Mouse (Mus musculus) embryonic facial prominence, embryonic 13.5 days (tissue): ENCODE data around the gene Hcfc2. TPM values are rescaled to one million over a fixed set of nuclear protein-coding genes. Genes with fewer than 3 reads are reported as not detected.

Experiments
- ATAC-seq: fragments of 200-750 bp; cut with Nextera tagmentation; 2 replicates; pipeline ENCODE4 v1.8.0; 2017; ENCODE audit warnings: low read depth; ENCODE audit not compliant: insufficient number of reproducible peaks, insufficient read depth, low FRiP score, low TSS enrichment
- H3K27ac ChIP-seq: fragments of 300-500 bp; sonication (generic); 2 replicates; pipeline ENCODE4 v1.5.1; 2015; ENCODE audit warnings: moderate library complexity, mild to moderate bottlenecking, inconsistent platforms
- H3K27me3 ChIP-seq: fragments of 300-500 bp; sonication (generic); 2 replicates; pipeline ENCODE4 v1.6.1; 2015; ENCODE audit warnings: mild to moderate bottlenecking, inconsistent platforms
- H3K36me3 ChIP-seq: fragments of 300-500 bp; sonication (generic); 2 replicates; pipeline ENCODE4 v1.6.1; 2015; ENCODE audit warnings: mild to moderate bottlenecking, inconsistent platforms
- H3K4me1 ChIP-seq: fragments of 300-500 bp; sonication (generic); 2 replicates; pipeline ENCODE4 v1.6.1; 2015; ENCODE audit warnings: inconsistent platforms
- H3K4me2 ChIP-seq: fragments of 300-500 bp; sonication (generic); 2 replicates; pipeline ENCODE4 v1.6.1; 2015; ENCODE audit warnings: moderate library complexity, mild to moderate bottlenecking, inconsistent platforms
- H3K4me3 ChIP-seq: fragments of 300-500 bp; sonication (generic); 2 replicates; pipeline ENCODE4 v1.5.1; 2015; ENCODE audit warnings: mild to moderate bottlenecking, inconsistent platforms
- H3K9ac ChIP-seq: fragments of 300-500 bp; sonication (generic); 2 replicates; pipeline ENCODE4 v1.6.1; 2015; ENCODE audit warnings: mild to moderate bottlenecking, inconsistent platforms
- H3K9me3 ChIP-seq: fragments of 300-500 bp; sonication (generic); 2 replicates; pipeline ENCODE4 v1.6.1; 2016; ENCODE audit warnings: inconsistent platforms
- WGBS: fragments of 180-500 bp; shearing (Covaris S2); methylation state at CpG from one replicate; pipeline ENCODE4 v1.1.7; 2015; ENCODE audit warnings: mixed read lengths; 5-methylcytosine and 5-hydroxymethylcytosine counted together
- polyA plus RNA-seq: library from polyadenylated mRNA; unstranded; fragments of >200 nt; fragmentation: Nextera tagmentation; extraction: Ambion mirVana; gene quantifications from 2 replicates; pipeline ENCODE4 v1.2.1, GENCODE M21; 2015

The Hcfc2 gene
- 44.5 and 45.5 TPM in 2 replicates for polyA plus RNA-seq

DNA sequence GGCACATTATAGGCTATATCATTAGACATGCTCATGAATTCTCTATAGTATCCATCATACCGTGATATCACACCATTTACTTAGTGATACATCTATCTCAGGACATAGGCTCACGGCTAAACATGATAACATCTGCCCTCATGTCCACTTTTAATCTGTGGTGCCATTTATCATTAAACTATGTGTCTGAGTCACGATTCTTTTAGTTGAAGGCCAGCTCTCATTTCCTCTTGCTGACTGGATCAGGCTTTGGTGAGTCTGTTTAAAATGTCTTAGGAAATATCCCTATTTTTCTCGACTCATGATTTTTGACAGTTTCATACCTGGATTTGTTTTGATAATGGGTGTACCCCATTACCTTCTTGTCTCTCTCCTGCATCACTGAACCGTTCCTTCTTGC lies at the start of gene Hcfc2:
Gene Hcfc2, plus strand, starts transcription at position 205 of the 400 bp plus-strand sequence.
- no peaks in the 10 kb centered on the region for H3K36me3 ChIP-seq
- no peaks in the 10 kb centered on the region for H3K27me3 ChIP-seq
- no peak for ATAC-seq
- H3K9me3 ChIP-seq, result no peaks in the 10 kb centered on the region
- peaks cover 22% of the 10 kb centered on the region for H3K4me1 ChIP-seq
- no peak within 1 kb of the TSS for H3K4me3 ChIP-seq
- H3K9ac ChIP-seq, result no peak within 1 kb of the TSS
- H3K27ac ChIP-seq, result no peak within 1 kb of the TSS
- no peak within 1 kb of the TSS for H3K4me2 ChIP-seq
- WGBS, result 78% methylated on average over 5 of the region's 5 CpGs

DNA sequence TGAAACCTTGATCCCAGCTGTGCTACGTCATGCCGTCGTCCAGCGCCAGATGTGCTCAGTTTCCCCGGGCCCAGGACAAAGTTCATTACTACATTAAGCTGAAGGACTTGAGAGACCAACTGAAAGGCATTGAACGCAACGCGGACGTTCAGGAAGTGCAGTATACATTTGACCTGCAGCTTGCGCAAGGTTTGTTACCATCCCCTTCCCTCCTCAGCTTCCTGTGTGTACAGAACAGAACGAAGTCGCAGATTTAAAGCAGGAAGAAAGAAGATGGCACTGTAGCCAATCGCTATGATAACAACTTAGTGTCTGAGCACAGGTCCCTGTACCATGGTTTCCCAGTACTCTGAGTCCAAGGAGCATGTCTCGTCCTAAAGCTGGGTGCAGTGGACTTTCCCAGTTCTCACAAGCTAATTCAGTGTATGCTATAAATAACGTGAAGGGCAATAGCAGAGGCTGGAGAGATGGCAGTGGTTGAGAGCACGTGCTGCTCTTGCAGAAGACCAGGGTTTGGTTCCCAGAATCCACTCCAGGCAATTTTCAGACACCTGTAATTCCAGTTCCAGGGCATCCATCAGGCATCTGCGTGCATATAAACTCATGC lies 48.7 kb upstream of the Hcfc2 start:
- Histone ChIP-seq H3K27ac (no peak overlapping the region), H3K9me3 (no peaks in the 10 kb centered on the region), H3K4me2 (no peak overlapping the region), H3K36me3 (peaks cover 74% of the 10 kb centered on the region), H3K4me1 (no peaks in the 10 kb centered on the region), H3K4me3 (no peak overlapping the region), H3K27me3 (no peaks in the 10 kb centered on the region), H3K9ac (no peak overlapping the region)
- 90% methylated on average over 17 of the region's 17 CpGs for WGBS
- no peak for ATAC-seq

DNA sequence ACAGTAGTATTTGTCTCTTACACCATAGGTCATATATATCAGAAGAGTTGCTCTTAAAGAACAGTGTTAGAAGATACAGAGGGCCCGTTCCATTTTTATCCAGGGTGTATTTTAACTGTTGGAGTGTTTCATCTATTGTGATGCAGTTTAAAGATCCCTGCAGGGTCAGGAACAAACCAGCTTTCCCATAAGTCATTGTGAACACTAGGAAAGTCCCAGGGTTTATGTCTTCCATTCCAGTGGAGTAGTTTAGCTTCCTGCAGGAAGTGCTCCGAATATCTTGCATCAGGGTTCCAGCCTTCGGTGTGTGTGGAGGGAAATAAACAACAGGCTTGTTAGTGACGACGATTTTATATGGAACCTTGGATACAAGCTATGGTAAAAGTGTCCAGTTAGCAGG lies 44.7 kb upstream of the Hcfc2 start:
- Histone ChIP-seq H3K36me3 (peaks cover 47% of the 10 kb centered on the region), H3K9me3 (no peaks in the 10 kb centered on the region), H3K4me3 (no peak overlapping the region), H3K27ac (no peak overlapping the region), H3K27me3 (no peaks in the 10 kb centered on the region), H3K4me2 (no peak overlapping the region), H3K9ac (no peak overlapping the region), H3K4me1 (no peaks in the 10 kb centered on the region)
- no peak for ATAC-seq
- 89% methylated on average over 5 of the region's 5 CpGs for WGBS

DNA sequence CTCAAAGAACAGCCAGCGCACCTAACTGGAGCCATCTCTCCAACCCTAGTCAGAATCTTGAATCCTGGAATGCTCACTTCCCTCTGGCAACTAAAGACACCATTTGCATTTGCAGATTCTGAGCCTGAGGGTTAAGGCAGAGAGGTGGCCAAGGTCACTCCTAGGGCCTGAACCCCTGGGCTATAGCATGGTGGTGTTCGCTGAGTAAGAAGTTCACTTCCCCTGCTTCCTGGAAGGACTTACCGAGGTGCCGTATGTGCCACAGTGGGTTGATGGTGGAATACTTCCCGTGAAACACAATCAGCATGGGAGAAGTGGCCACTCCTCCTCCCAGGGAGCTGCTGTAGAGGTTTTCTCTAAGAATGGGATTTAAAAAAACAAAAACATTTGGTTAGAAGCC lies 43.3 kb upstream of the Hcfc2 start:
- Histone ChIP-seq H3K4me2 (no peak overlapping the region), H3K9me3 (no peaks in the 10 kb centered on the region), H3K36me3 (peaks cover 37% of the 10 kb centered on the region), H3K27ac (no peak overlapping the region), H3K9ac (no peak overlapping the region), H3K4me1 (no peaks in the 10 kb centered on the region), H3K4me3 (no peak overlapping the region), H3K27me3 (no peaks in the 10 kb centered on the region)
- ATAC-seq, result no peak
- 71% methylated on average over 5 of the region's 5 CpGs for WGBS

DNA sequence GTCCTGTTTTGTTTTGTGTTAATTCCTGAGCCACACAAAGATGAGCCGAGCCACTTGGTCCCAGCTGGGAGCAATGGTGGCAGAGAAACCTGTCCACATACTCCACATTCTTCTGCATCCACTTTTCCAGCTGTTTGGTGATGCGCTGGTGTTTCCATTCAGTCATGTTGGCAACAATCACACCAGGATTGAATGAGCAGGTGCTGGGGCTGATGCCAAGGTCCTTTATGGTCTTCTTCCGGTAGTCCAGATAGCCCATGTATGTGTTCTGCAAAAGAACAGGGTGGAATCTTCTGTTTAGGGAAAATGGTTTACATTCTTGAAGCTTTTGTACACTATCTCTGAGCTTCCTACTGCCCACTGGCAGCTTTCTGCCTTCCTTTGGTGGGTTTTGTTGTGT lies 41.4 kb upstream of the Hcfc2 start:
- H3K4me2 ChIP-seq, result no peak overlapping the region
- no peaks in the 10 kb centered on the region for H3K9me3 ChIP-seq
- no peak overlapping the region for H3K4me3 ChIP-seq
- WGBS, result 85% methylated on average over 3 of the region's 3 CpGs
- no peak for ATAC-seq
- no peaks in the 10 kb centered on the region for H3K27me3 ChIP-seq
- no peak overlapping the region for H3K9ac ChIP-seq
- H3K27ac ChIP-seq, result no peak overlapping the region
- peaks cover 39% of the 10 kb centered on the region for H3K36me3 ChIP-seq
- no peaks in the 10 kb centered on the region for H3K4me1 ChIP-seq

DNA sequence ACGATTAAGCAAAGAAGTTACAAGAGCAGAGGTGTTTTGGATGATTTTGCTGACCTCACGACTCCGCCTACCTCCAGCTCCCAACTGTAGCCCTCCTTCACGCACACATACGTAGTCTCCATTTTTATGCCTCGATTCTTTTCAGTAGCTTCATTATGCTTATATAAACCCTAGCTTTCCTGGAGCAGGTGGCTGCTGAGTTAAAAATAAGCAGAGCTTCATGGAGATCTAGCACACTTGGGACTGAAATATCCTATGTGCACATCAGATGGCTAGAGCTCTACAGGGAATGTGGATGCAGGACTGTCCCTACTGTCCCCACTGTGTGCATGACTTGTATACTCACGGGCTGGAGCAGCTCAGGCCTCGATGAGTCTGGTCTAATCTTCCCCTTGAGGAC lies 34.1 kb upstream of the Hcfc2 start:
- peaks cover 12% of the 10 kb centered on the region; the same call in 1 of the 2 replicates for H3K36me3 ChIP-seq
- no peak overlapping the region for H3K9ac ChIP-seq
- H3K27ac ChIP-seq, result no peak overlapping the region
- WGBS, result 86% methylated on average over 8 of the region's 8 CpGs
- ATAC-seq, result no peak
- H3K4me1 ChIP-seq, result peaks cover 6% of the 10 kb centered on the region; the same call in 1 of the 2 replicates
- no peaks in the 10 kb centered on the region for H3K27me3 ChIP-seq
- H3K4me3 ChIP-seq, result no peak overlapping the region
- no peak overlapping the region for H3K4me2 ChIP-seq
- no peaks in the 10 kb centered on the region for H3K9me3 ChIP-seq

DNA sequence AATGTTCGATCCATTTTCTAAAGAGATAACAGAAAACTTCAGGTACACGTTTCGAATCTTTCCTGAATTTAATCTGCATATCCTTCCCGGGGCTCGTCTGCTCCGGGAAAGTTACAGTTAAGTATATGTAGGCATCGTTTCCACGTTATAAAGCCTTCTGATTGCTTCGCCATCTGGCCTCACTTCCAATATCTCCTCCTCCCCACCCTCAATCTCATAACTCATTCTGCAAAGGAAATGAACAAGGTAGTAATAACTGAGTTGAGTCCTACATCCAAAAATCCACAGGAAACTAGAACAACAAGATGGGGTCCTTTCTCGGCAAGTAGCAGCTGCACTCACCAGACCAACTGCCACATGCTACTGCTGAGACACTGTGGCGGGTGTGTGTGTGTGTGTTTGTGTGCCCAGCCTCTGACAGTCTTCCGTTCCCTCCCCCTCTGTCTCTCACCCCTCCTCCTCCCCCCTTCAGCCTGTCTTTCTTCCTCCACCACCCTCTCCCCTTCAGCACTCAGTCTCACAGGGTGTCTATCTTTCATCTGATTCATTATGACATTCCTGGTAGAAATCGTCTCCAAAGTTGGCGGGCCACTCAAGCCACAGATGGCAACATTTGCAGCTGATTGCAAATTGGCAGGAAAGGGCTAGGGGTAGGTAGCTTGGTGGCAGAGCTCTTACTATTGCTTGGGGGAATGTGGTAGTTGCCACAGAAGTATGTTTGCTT lies 33.5 kb upstream of the Hcfc2 start:
- H3K4me3 ChIP-seq, result no peak overlapping the region
- no peaks in the 10 kb centered on the region for H3K9me3 ChIP-seq
- H3K4me2 ChIP-seq, result no peak overlapping the region
- ATAC-seq, result no peak
- peaks cover 12% of the 10 kb centered on the region; the same call in 1 of the 2 replicates for H3K36me3 ChIP-seq
- 78% methylated on average over 14 of the region's 14 CpGs for WGBS
- H3K27ac ChIP-seq, result no peak overlapping the region
- no peak overlapping the region for H3K9ac ChIP-seq
- H3K27me3 ChIP-seq, result no peaks in the 10 kb centered on the region
- peaks cover 8% of the 10 kb centered on the region; the same call in 1 of the 2 replicates for H3K4me1 ChIP-seq

DNA sequence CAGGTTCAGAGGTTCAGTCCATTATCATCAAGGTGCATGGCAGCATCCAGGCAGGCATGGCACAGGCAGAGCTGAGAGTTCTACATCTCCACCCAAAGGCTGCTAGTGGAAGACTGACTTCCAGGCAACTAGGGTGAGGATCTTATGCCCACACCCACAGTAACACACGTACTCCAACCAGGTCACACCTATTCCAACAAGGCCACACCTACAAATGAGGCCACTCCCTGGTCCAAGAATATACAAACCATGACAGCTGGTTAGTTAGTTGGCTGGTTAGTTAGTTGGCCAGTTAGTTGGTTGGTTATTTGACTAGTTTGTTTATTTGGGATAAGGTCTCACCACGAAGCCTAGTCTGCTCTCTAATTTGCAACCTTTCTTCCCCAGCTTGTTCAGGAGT lies 32.7 kb upstream of the Hcfc2 start:
- 85% methylated on average over 2 of the region's 2 CpGs for WGBS
- H3K4me2 ChIP-seq, result no peak overlapping the region

DNA sequence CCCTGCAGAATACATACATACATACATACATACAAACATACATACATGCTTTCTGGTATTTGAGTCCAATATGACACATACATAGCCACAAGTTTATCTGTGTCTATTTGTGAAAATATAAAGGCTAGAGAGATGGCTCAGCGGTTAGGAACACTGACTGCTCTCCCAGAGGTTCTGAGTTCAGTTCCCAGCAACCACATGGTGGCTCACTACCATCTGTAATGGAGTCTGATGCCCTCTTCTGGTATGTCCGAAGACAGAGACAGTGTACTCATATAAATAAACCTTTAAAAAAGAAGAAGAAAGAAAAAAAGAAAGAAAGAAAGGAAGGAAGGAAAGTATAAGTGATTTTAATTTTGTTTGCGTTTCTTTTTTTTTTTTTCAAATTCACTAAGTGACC lies 30.0 kb upstream of the Hcfc2 start:
- H3K4me2 ChIP-seq, result no peak overlapping the region
- H3K4me1 ChIP-seq, result peaks cover 8% of the 10 kb centered on the region; the same call in 1 of the 2 replicates
- H3K4me3 ChIP-seq, result no peak overlapping the region
- WGBS, result 53% methylated on average over 3 of the region's 3 CpGs
- no peak overlapping the region for H3K27ac ChIP-seq
- no peak overlapping the region for H3K9ac ChIP-seq
- no peak for ATAC-seq
- no peaks in the 10 kb centered on the region; the same call in 1 of the 2 replicates for H3K36me3 ChIP-seq
- H3K27me3 ChIP-seq, result no peaks in the 10 kb centered on the region
- no peaks in the 10 kb centered on the region for H3K9me3 ChIP-seq

More for the DNA sequence above, 32.7 kb upstream of the Hcfc2 start:
- peaks cover 8% of the 10 kb centered on the region; the same call in 1 of the 2 replicates for H3K36me3 ChIP-seq
- H3K4me3 ChIP-seq, result no peak overlapping the region
- no peaks in the 10 kb centered on the region for H3K9me3 ChIP-seq
- no peak overlapping the region for H3K9ac ChIP-seq
- H3K4me1 ChIP-seq, result peaks cover 8% of the 10 kb centered on the region; the same call in 1 of the 2 replicates
- ATAC-seq, result no peak
- H3K27me3 ChIP-seq, result no peaks in the 10 kb centered on the region
- H3K27ac ChIP-seq, result no peak overlapping the region

DNA sequence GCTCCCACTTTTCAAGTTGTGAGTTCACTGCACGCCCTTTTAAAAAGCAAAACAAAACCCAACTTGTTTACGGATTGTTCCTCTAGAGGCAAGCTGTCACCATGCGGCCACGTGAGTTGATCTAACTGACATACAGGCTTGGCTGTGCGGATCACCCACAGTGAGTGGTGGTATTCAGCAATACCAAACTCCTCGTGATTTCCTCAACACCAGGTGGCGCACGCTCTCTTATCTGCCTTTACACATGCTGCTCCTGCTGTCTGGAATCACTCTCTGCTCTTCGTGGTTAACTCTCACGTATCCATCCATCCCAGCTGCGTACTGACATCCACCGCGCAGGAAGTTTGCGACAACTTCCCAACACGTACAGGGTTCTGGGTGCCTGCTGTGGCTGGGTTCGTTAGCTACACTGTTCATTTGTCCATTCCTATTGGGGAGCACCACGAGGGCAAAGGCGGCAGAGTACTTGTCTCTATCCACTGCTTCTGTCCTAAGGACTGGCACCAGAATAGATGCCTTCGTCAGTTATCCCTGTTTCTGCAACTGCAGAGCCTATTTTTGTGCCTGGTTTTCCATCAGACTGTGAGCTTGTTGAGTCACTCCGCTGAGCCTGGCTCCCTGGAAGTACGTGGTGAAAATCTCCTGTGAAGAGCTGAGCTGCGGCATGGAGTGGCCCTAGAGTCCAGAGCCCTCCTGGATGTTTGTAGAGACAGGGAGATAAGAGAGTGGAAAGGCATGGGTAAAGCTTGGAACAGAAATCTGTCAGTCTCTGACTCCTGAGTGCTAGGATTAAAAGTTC lies 29.3 kb upstream of the Hcfc2 start:
- H3K9me3 ChIP-seq, result no peaks in the 10 kb centered on the region
- ATAC-seq, result peak; percentile 78
- no peaks in the 10 kb centered on the region for H3K27me3 ChIP-seq
- 0 out of 2 replicates have a peak overlapping the region, but pooled peaks have one; percentile 54 for H3K9ac ChIP-seq
- WGBS, result 20% methylated on average over 22 of the region's 22 CpGs
- peak overlapping the region; percentile 23 for H3K4me3 ChIP-seq
- no peak overlapping the region for H3K27ac ChIP-seq
- H3K4me2 ChIP-seq, result peak overlapping the region; percentile 53
- peaks cover 8% of the 10 kb centered on the region; the same call in 1 of the 2 replicates for H3K4me1 ChIP-seq
- no peaks in the 10 kb centered on the region; the same call in 1 of the 2 replicates for H3K36me3 ChIP-seq

DNA sequence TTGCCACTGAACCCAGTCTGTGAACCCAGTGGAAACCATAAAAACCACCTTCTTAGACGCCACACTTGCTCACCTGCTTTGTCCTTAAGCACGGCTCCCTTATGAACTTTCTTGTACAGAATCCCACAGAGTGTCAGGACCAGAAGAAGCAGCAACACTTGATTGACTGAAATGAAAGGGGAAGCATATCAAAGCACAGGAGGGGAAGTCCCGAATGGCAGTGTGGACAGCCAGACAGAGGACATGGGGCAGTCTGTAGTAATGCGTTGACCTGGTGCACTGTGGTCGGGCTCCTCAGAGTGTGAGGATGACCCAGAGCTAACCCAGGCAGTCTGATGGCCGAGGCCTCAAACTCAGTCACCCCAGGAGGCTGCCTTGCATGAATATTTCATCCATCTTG lies 25.8 kb upstream of the Hcfc2 start:
- no peak overlapping the region for H3K4me3 ChIP-seq
- 77% methylated on average over 6 of the region's 6 CpGs for WGBS
- no peaks in the 10 kb centered on the region for H3K36me3 ChIP-seq
- no peaks in the 10 kb centered on the region for H3K9me3 ChIP-seq
- H3K27ac ChIP-seq, result no peak overlapping the region
- peaks cover 8% of the 10 kb centered on the region; the same call in 1 of the 2 replicates for H3K4me1 ChIP-seq
- H3K27me3 ChIP-seq, result no peaks in the 10 kb centered on the region
- H3K4me2 ChIP-seq, result no peak overlapping the region
- no peak for ATAC-seq
- H3K9ac ChIP-seq, result no peak overlapping the region
